Mouse (Mus musculus): ENCODE measurements around the gene Vwc2. TPM values are rescaled to one million over a fixed set of nuclear protein-coding genes. Genes with fewer than 3 reads are reported as not detected.

Gene Vwc2
- total RNA-seq (2023), result not detected

DNA sequence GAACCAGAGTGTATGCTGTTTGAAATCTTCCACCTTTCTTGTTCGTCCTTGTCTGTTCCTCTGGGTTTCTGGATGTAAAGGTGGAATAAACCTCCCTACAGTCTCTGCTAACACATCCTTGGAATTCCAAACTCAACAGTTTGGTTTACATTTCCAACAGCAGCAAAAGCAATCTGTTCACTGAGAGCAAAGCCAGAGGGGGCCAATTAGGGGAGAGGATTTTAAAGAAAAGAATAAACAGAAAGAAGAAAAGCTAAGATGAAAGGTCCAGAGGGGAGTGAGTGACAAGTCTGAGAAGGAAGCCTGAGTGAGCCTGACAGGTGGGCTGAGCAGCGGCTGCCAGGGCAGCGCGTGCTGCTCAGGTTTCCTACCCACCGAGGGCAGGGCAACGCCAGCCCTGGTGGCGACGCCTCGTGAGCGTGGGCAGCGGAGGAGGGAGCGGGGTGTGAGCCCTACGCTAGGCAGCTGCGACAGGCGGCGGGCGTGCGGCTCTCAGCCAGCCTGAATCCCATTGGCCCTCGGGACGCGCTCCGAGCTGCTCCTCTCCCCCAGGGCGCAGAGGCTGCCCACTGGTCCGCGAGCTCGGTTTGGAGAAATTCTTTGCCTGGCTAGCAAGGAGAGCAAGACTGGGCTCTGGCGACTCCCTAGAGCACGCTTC, at the start of gene Vwc2:
Gene Vwc2, plus strand, starts transcription at position 648 of the 658 bp plus-strand sequence.

